Mouse (Mus musculus): ENCODE measurements around the gene Ctnnal1.
"Not testable (repeated sequence)": the region's sequence is repeated elsewhere in the genome, so short reads cannot be mapped to it uniquely, and the experiment has no call there.

The Ctnnal1 gene

GRCm38 (mm10) chr4:56865003-56865511, at the start of gene Ctnnal1:
Gene Ctnnal1, minus strand, starts transcription at chr4:56865188.
- peak; percentile 90 for DNase-seq (ENCODE audit: low read depth, low spot score)

GRCm38 (mm10) chr4:56914761-56915160, 49.8 kb upstream of the Ctnnal1 start:
- no peak for DNase-seq (ENCODE audit: low read depth, low spot score)

- no peak for DNase-seq (ENCODE audit: low read depth, low spot score)
Measured at GRCm38 (mm10) chr4:56914338-56914737, 49.4 kb upstream of the Ctnnal1 start.

GRCm38 (mm10) chr4:56912382-56913001, 47.5 kb upstream of the Ctnnal1 start:
- DNase-seq (ENCODE audit: low read depth, low spot score) = no peak

GRCm38 (mm10) chr4:56909568-56909967, 44.6 kb upstream of the Ctnnal1 start:
- peak; percentile 8 for DNase-seq (ENCODE audit: low read depth, low spot score)

GRCm38 (mm10) chr4:56907671-56908070, 42.7 kb upstream of the Ctnnal1 start:
- no peak for DNase-seq (ENCODE audit: low read depth, low spot score)

- DNase-seq (ENCODE audit: low read depth, low spot score) = no peak
Measured at GRCm38 (mm10) chr4:56906926-56907325, 41.9 kb upstream of the Ctnnal1 start.

GRCm38 (mm10) chr4:56905507-56905906, 40.5 kb upstream of the Ctnnal1 start:
- no peak for DNase-seq (ENCODE audit: low read depth, low spot score)

GRCm38 (mm10) chr4:56901671-56902070, 36.7 kb upstream of the Ctnnal1 start:
- peak; percentile 8 for DNase-seq (ENCODE audit: low read depth, low spot score)

- DNase-seq (ENCODE audit: low read depth, low spot score) = peak; percentile 10
Measured at GRCm38 (mm10) chr4:56899216-56899615, 34.2 kb upstream of the Ctnnal1 start.

GRCm38 (mm10) chr4:56897511-56897910, 32.5 kb upstream of the Ctnnal1 start:
- DNase-seq (ENCODE audit: low read depth, low spot score) = no peak

- DNase-seq (ENCODE audit: low read depth, low spot score) = no peak
Measured at GRCm38 (mm10) chr4:56894196-56894595, 29.2 kb upstream of the Ctnnal1 start.

GRCm38 (mm10) chr4:56892501-56893115, 27.6 kb upstream of the Ctnnal1 start:
- DNase-seq (ENCODE audit: low read depth, low spot score) = no peak

- no peak for DNase-seq (ENCODE audit: low read depth, low spot score)
Measured at GRCm38 (mm10) chr4:56888483-56888882, 23.5 kb upstream of the Ctnnal1 start.

GRCm38 (mm10) chr4:56886286-56886979, 21.4 kb upstream of the Ctnnal1 start:
- DNase-seq (ENCODE audit: low read depth, low spot score) = no peak

GRCm38 (mm10) chr4:56880036-56880703, 15.2 kb upstream of the Ctnnal1 start:
- DNase-seq (ENCODE audit: low read depth, low spot score) = no peak

- no peak for DNase-seq (ENCODE audit: low read depth, low spot score)
Measured at GRCm38 (mm10) chr4:56878971-56879370, 14.0 kb upstream of the Ctnnal1 start.

- DNase-seq (ENCODE audit: low read depth, low spot score) = not testable (repeated sequence)
Measured at GRCm38 (mm10) chr4:56870541-56870940, 5.6 kb upstream of the Ctnnal1 start.

GRCm38 (mm10) chr4:56867761-56868160, 2.8 kb upstream of the Ctnnal1 start:
- DNase-seq (ENCODE audit: low read depth, low spot score) = no peak

- no peak for DNase-seq (ENCODE audit: low read depth, low spot score)
Measured at GRCm38 (mm10) chr4:56865971-56866370, 983 bp upstream of the Ctnnal1 start.

GRCm38 (mm10) chr4:56864417-56865001, 479 bp downstream of the Ctnnal1 start:
- DNase-seq (ENCODE audit: low read depth, low spot score) = peak; percentile 61

- DNase-seq (ENCODE audit: low read depth, low spot score) = no peak
Measured at GRCm38 (mm10) chr4:56864016-56864415, 972 bp downstream of the Ctnnal1 start.
